Mouse (Mus musculus) cerebellum, adult 2 months (tissue): ENCODE results near the gene Rpl27.

Experiments used
- CTCF ChIP-seq: fragments of 200-500 bp; IDR thresholded peaks from 2 replicates; pipeline ENCODE4 v1.5.1; 2011; ENCODE audit warnings: low read depth, mild to moderate bottlenecking, control low read depth, low read length, moderate library complexity, borderline replicate concordance; ENCODE audit not compliant: insufficient read depth
- POLR2A ChIP-seq: fragments of 200-500 bp; IDR thresholded peaks from 2 replicates; pipeline ENCODE4 v1.6.1; 2011; ENCODE audit warnings: low read length, control low read depth, borderline replicate concordance; ENCODE audit not compliant: insufficient read depth

- no peak for TF ChIP-seq POLR2A
- TF ChIP-seq CTCF: no peak
Measured at GRCm38 (mm10) chr11:101416433-101417100, 25.5 kb upstream of the Rpl27 start.
